Mouse (Mus musculus) large intestine, adult 2 months (tissue): ENCODE measurements around the gene Prkce. TPM values are rescaled to one million over a fixed set of nuclear protein-coding genes. Genes with fewer than 3 reads are reported as not detected.

Experiments used
- DNase-seq: peaks from one replicate; pipeline ENCODE4 v3.0.0-alpha.2; 2012; ENCODE audit warnings: low read depth, low spot score
- WGBS: fragments of 180-500 bp; shearing (Covaris S2); methylation state at CpG from one replicate; pipeline ENCODE4 v1.1.7; 2018; 5-methylcytosine and 5-hydroxymethylcytosine counted together
- polyA plus RNA-seq: library from polyadenylated mRNA; depleted of rRNA; stranded (reverse); fragments of >200 nt; gene quantifications from 2 replicates; pipeline ENCODE4 v1.2.3, GENCODE M21; 2012

Gene Prkce
- polyA plus RNA-seq, 1 experiment, result 3.3 TPM

DNA sequence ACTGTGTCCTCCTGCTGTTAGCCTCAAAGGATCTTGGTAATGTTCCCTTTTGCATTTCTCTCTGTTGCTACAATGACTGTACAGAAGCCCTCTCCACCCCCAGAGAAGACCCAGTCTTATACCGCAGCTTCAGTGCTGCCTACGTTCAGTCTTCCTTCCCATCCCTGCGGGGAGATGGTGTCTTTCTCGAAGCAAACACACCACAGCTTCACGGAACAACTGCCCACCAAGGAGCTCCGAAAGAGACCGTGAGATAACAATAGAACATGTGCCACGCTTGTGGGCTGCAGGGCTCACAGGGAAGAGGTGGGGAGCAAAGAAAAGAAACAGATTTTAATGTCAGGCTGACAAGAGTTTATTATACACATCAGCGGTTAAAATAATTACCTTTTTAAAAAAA is 46.7 kb downstream of the Prkce start:
- WGBS, result 76% methylated on average over 9 of the region's 9 CpGs
- DNase-seq, result no peak

DNA sequence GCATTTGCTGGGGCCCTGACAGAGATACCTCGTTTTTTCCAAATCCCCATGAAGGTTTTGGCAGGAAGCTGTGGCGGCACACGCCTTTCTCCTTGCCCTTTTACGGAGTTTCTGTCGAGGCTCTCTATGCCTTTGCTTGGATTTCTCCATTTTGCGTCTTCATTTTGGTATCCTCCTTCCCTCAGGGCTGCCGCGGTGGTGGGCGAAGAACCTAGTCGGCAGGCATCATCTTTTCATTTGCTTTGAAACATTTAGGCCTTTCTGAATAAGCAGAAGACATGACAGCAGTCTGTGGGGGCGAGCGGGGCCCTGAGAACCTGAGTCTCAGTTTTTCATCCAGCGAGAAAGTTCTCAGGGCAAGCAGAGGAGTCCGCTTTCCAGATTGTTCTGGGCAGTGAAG is 47.2 kb downstream of the Prkce start:
- 85% methylated on average over 14 of the region's 14 CpGs for WGBS

GRCm38 (mm10) chr17:86215771-86216170 is 48.2 kb downstream of the Prkce start:
- no peak for DNase-seq

More for the DNA sequence above, 47.2 kb downstream of the Prkce start:
- no peak for DNase-seq

GRCm38 (mm10) chr17:86217468-86217867 is 49.9 kb downstream of the Prkce start:
- no peak for DNase-seq
- whole genome bisulfite sequencing, result 91% methylated on average over 5 of the region's 5 CpGs

More at GRCm38 (mm10) chr17:86215771-86216170, 48.2 kb downstream of the Prkce start:
- WGBS, result 55% methylated on average over 7 of the region's 7 CpGs

- DNase-seq, result no peak
- 83% methylated on average over 11 of the region's 11 CpGs for WGBS
Measured at GRCm38 (mm10) chr17:86218553-86218952, 51.0 kb downstream of the Prkce start.

DNA sequence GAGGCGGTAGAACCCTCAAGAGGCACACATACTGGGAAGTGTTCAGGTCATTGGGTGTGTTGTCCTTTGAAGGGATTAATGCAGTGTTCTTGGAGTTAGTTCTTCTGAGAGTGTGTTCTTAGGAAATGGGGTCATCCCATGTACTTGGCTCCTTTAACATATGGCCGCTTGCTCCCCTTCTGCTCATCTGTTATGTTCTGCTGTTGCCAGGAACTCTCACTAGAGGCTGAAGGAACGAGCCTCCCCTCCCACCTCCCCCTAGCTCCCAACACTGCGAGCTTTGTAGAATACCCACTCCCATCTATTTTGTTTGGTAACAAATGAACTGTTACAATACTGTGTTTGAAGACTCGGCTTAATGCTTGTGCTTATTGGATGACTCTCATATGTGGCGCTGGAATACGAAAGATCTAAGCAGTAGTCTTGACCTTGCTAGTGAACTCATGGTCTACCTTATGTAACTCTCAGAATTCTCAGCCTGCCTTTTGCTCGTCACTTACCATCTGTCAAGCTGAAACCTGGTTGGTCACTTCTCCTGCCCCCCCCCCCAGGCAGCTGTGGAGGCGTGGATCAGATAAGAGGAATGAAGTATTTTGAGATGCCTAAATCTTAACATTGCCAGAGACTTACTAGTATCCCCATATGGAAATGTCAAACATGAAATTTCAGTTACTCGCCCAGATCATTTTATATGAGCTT is 58.1 kb downstream of the Prkce start:
- WGBS, result 89% methylated on average over 10 of the region's 10 CpGs
- DNase-seq, result no peak

DNA sequence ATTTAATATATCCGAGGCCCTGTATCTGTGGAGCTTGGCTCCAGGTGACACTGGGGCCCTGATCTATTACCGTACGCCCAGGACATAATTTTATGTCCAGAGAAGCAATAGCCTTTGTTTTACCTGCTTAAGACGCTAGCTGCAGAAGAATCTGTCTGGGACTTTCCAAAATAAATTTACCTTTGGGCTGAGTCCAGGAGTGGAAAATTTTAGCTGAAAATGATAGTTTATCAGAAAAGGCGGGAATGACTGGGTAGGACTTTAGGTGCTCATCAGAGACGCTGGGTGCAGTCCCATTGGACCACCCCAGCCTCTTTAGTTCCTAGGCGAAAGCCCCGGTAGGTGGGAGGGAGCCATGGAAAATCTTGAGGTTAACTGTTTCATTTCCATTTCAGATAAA is 58.6 kb downstream of the Prkce start:
- no peak for DNase-seq
- WGBS, result 74% methylated on average over 8 of the region's 8 CpGs

DNA sequence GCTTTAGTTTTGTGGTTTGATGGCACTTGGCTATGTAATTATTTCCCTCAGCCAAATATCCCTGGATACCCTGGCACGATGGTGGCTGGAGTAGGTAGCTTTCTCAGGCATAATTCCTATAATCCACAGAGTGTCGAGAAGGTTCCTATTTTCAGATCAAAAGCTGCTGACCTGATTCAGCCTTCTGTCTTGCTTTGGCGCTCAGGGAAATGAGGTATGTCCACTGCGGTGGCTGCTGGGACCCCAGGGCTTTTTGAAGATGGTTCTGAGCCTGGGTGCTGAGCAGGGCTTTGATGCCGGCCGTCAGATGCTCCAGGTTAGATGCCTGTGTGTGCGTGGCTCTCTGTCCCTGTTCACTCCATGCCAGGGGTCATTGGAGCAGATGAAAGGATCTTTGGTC is 59.0 kb downstream of the Prkce start:
- WGBS, result 90% methylated on average over 7 of the region's 7 CpGs
- DNase-seq, result no peak

DNA sequence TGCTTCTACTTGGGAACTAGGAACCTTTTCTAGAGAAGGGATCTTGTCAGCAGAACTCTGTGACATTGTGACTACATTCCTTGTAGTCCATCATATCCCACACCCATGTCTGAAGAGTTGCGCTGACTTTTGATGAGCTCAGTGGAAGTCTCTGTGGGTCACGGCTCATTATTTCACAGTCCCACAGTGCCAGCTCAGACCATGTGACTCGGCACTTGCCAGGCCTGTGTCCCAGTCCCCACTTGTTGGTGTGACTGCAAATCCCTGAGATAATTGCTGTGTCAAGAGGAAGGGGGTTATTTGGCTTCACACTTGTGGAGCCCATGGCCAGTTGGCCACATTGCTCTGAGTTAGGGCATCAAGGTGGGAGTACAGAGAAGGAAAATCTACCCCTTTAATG is 59.8 kb downstream of the Prkce start:
- DNase-seq, result no peak
- 90% methylated on average over 3 of the region's 3 CpGs for WGBS

- no peak for DNase-seq
- WGBS, result 89% methylated on average over 8 of the region's 8 CpGs
Measured at GRCm38 (mm10) chr17:86228850-86229249, 61.3 kb downstream of the Prkce start.

DNA sequence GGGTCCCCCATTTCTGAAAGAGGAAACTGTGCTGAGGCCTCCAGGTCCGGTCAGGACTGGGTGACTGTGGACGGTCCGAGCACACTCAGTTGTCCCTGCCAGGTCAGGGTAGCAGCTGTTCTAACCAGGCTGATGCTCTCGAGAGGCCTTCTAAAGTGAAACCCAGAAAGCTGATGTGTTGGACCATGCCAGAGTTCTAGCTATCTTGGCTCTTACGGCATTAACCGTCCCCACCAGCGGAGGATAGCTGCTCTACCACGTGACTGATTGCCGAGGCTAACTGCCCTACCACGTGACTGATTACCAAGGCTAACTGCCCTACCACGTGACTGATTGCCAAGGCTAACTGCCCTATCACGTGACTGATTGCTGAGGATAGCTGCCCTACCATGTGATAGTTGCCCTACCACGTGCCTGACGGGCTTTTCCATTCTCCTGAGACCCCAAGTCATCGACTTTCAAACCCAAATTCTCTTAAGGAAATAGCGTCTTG is 62.6 kb downstream of the Prkce start:
- no peak for DNase-seq
- 83% methylated on average over 16 of the region's 16 CpGs for WGBS

GRCm38 (mm10) chr17:86231741-86232179 is 64.2 kb downstream of the Prkce start:
- WGBS, result 63% methylated on average over 12 of the region's 12 CpGs

GRCm38 (mm10) chr17:86232248-86232647 is 64.7 kb downstream of the Prkce start:
- 68% methylated on average over 4 of the region's 4 CpGs for WGBS
- no peak for DNase-seq

More at GRCm38 (mm10) chr17:86231741-86232179, 64.2 kb downstream of the Prkce start:
- no peak for DNase-seq

DNA sequence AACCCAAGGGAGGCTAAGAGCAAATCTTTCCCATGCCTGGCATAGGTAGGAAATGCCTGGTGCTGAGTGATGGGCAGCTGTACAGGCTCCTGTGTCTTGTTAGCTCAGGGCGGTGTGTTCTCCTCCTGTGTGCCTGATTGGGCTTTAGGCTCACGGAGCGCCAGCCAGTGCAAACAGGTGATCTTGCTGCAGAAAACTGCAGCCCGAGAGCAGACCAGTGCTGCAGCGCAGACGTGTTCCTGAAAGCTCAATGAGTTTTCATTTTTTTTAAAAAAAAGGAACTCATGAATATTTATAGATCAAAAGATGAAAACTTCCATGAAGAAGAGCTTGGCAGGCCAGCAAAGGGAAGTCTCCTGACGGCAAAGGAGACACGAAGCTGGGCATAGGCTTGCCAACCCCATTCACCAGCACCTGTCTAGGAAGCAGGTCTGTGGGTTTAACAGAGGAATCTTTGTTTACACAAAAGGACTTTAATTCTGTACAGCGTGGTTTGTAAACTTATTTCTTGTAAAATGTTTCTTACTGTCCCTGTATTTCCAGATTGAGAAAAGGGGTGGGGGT is 67.1 kb downstream of the Prkce start:
- no peak for DNase-seq
- 42% methylated on average over 9 of the region's 9 CpGs for WGBS

DNA sequence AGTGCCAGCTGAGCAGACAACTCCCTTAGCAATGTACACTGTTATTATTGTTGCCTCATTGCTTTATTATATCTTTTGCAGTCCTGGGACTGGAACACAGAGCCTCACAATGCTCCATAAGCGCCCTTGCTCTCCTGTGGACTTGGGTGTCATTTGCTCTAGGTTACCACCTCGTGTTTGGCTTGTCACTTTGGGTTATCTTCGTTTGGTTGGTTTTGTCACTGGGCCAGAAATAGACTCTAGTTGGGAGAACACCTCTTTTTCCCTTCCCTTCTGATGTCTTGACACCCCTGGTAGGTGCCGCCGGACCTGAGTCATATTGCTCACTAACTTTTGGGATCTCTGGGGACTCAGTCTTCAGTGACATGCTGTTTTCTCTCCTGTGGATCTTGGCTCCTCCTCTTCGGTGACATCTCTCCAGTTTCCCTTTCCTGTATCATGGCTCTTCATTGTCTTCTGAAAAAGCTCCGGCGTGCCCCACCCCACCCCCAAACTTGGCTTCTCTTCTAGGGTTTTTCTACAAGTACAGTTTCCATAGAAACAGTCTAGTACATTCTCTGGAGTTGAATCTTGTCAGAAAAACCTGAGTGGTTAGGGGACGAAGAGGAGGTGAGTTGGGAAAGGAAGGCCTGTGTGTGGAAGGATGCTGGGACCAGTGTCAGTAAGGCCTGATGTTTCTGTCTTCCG is 68.6 kb downstream of the Prkce start:
- 62% methylated on average over 10 of the region's 10 CpGs for WGBS
- DNase-seq, result peak; percentile 47

DNA sequence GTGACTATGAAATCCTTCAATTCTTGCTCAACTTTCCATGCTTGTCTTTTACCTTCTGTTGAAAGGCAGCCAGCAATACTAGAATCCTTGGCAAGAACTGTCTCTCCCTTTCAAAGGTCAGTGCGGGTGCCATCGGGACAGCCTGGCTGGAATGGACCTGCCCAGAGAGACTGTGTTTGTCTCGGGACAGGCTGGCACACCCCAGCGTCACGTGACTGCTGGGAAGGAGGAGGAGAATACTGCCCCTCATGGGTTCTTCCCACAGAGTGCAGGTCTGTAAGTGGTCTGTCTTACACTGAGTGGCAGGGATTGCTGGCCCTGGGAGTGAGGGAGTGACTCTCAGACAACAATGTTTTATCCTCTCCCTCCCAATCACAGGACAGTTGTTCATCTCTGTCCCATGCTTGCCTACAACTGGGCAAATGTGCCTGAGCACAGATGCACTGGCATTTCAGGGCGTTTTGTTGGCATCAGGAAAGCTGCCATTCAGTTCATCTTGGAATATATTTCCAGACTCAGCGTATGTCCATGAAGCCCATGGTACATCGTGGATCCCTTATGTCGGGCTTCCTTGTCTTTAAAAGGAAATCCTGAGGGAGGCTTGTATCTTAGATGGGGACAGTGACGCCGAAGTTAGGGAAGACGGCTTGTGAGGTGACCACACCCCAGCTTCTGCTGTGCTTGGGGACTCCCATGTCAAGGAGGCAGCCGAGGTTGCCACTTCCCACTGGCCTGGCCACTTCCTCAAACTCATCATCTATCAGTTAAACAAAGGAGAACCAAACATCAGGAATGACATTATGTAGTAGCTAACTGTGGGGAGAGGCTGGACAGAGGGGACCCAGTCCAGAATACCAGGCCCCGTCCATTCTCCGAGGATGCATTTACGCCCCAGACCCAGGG is 69.5 kb downstream of the Prkce start:
- 68% methylated on average over 16 of the region's 16 CpGs for WGBS
- DNase-seq, result peak; percentile 65

GRCm38 (mm10) chr17:86242291-86242690 is 74.7 kb downstream of the Prkce start:
- DNase-seq, result no peak
- WGBS, result 86% methylated on average over 9 of the region's 9 CpGs

GRCm38 (mm10) chr17:86243109-86243527 is 75.5 kb downstream of the Prkce start:
- WGBS, result 74% methylated on average over 16 of the region's 16 CpGs

DNA sequence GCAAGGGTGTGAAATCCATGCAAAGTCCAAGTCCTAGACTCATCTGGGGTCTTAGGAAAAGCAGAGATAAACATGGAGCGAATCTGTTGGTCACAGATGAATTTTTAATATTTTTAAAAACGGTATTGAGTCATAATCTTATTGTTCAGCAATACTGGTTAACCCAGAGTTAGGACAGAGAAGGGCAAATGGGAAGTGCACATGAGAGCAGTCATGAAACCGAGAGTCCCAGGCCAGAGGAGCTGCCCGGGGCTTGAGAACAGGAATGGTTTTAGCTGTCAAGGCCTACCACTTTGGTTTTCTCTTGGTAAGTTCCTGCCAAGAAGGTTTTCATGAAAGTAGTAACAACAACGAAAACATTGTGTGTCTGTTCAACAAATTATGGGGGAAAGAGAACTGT is 76.8 kb downstream of the Prkce start:
- WGBS, result 93% methylated on average over 5 of the region's 5 CpGs
- DNase-seq, result no peak

More at GRCm38 (mm10) chr17:86243109-86243527, 75.5 kb downstream of the Prkce start:
- no peak for DNase-seq

GRCm38 (mm10) chr17:86248832-86249231 is 81.2 kb downstream of the Prkce start:
- no peak for DNase-seq
- 74% methylated on average over 8 of the region's 8 CpGs for WGBS
